Mouse (Mus musculus) spleen, embryonic (tissue): ENCODE measurements around the gene Col9a2.
"Not testable (repeated sequence)": the region's sequence is repeated elsewhere in the genome, so short reads cannot be mapped to it uniquely, and the experiment has no call there.

Source experiments
- CTCF ChIA-PET: fragments of 350-600 bp; sonication (Branson Sonifier 250); formaldehyde crosslinking; loops from one replicate; lab custom pipeline; 2022; lab: Charles Lee

The Col9a2 gene

GRCm38 (mm10) chr4:121018250-121018649, 20.9 kb upstream of the Col9a2 start:
- CTCF ChIA-PET, result no interaction called here

GRCm38 (mm10) chr4:121020040-121020790, 19.0 kb upstream of the Col9a2 start:
- CTCF ChIA-PET, result interaction anchor here (1.2 kb wide), 1 partner anchor 28 kb away, joined by 3 read pairs; no protein-coding TSS in a partner anchor

GRCm38 (mm10) chr4:121021911-121022310, 17.3 kb upstream of the Col9a2 start:
- CTCF ChIA-PET, result interaction anchor here (0.7 kb wide), 1 partner anchor 19 kb away, joined by 11 read pairs; no protein-coding TSS in a partner anchor

DNA sequence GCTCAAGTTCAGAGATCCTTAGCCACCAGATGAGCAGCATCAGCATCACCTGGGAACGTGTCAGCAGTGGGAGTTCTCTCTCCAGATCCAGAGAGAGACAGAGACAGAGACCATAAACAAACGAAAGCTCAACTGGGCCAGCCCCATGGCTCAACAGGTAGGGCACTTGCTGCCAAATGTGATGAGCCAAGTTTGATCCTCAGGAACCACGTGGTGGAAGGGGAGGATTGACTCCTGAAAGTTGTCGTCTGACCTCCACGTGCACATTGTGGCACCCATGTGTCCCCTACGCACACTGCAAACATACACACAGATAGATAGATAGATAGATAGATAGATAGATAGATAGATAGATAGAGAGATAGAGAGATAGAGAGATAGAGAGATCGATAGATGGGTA, 15.7 kb upstream of the Col9a2 start:
- CTCF ChIA-PET, result no interaction called here

GRCm38 (mm10) chr4:121023941-121024340, 15.2 kb upstream of the Col9a2 start:
- CTCF ChIA-PET, result interaction anchor here (0.6 kb wide), 1 partner anchor 244 kb away, joined by 3 read pairs; no protein-coding TSS in a partner anchor

DNA sequence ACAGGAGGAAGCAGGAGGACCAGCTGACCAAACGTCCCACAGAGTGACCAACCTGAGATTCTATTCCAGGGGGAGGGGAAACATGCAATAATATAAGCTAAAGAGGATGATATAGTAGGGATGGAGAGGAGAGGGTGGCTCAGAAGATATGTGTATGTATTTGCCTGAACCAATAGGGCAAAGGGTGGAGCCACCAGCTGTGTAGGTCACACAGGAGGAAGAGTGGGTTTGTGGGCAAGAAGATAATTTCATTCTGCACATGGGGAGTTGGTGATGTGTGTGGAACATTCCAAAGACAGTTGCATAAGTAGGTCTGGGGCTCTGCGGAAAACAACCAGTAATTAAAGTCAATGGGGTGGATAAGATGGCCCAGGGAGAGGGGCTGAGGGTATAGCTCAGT, 13.5 kb upstream of the Col9a2 start:
- CTCF ChIA-PET, result interaction anchor here (1.2 kb wide), 1 partner anchor 10 kb away, joined by 4 read pairs; no protein-coding TSS in a partner anchor

GRCm38 (mm10) chr4:121028146-121028545, 11.0 kb upstream of the Col9a2 start:
- CTCF ChIA-PET, result interaction anchor here (1.4 to 1.6 kb wide), 3 partner anchors 12 to 43 kb away, joined by 4 to 13 read pairs (median 8); no protein-coding TSS in a partner anchor

- CTCF ChIA-PET, result interaction anchor here (0.5 to 1.4 kb wide), 3 partner anchors 31 to 1997 kb away, joined by 4 to 5 read pairs (median 4); no protein-coding TSS in a partner anchor
These were observed 10.4 kb upstream of the Col9a2 start for GRCm38 (mm10) chr4:121028659-121029392.

DNA sequence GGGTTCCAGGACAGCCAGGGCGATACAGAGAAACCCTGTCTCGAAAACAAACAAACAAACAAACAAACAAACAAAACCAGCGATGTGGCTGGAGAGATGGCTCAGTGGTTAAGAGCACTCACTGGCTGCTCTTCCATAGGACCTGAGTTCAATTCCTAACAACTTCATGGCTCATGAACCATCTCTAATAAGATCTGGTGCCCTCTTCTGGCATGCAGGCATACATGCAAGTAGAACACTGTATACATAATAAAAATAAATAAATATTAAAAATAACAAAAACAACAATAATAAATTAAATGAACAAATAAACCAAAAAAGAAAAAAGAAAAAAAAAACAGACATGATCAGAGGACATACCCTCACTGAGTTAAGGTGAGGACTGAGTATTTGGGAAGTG, 9.6 kb upstream of the Col9a2 start:
- CTCF ChIA-PET, result interaction anchor here (0.6 to 1.4 kb wide), 2 partner anchors 44 to 133 kb away, joined by 4 read pairs; no protein-coding TSS in a partner anchor

DNA sequence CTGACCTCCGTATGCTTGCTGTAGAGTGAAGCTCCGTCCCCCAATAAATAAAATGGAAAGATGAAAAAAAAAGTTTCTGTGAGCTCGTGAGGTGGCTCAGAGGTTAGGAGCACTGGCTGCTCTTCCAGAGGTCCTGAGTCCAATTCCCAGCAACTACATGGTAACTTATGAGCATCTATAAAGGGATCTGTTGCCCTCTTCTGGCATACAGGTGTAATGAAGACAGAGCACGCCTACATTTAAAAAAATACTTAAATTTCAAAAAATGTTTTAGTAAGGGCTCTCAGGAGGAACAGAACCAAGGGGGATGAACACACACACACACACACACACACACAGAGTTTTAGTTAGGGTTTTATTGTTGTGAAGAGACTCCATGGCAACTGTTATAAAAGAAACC, 7.7 kb upstream of the Col9a2 start:
- CTCF ChIA-PET, result interaction anchor here (1.1 to 1.3 kb wide), 2 partner anchors 15 to 45 kb away, joined by 3 to 4 read pairs; no protein-coding TSS in a partner anchor

GRCm38 (mm10) chr4:121033006-121033405, 6.2 kb upstream of the Col9a2 start:
- CTCF ChIA-PET, result interaction anchor here (0.5 kb wide), 1 partner anchor 54 kb away, joined by 13 read pairs; no protein-coding TSS in a partner anchor

GRCm38 (mm10) chr4:121040323-121040722, 1.1 kb downstream of the Col9a2 start:
- CTCF ChIA-PET, result interaction anchor here (1.3 kb wide), 1 partner anchor 53 kb away, joined by 6 read pairs; no protein-coding TSS in a partner anchor

GRCm38 (mm10) chr4:121040897-121041671, 1.9 kb downstream of the Col9a2 start:
- CTCF ChIA-PET, result interaction anchor here (0.6 to 1.0 kb wide), 3 partner anchors 172 to 193 kb away, joined by 3 to 4 read pairs (median 3); no protein-coding TSS in a partner anchor

DNA sequence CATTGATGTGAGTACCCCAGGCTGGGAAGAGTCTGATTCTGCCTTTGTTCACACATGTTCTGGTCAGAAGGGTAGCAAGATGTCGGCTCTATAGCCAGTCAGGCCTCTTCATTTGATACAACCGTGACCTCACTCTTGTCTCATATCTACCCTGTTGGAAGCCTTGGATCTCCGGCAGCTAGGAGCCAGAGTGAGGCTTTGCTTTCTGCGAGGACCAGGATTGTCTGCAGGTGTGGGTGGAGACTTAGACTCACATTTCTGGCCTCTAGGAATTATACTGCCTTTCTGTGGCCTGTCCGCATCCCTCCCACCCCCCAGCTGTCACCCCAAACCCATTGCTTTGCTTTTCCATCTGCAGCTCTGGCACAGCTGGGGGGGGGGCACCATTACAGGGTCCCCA, 3.3 kb downstream of the Col9a2 start:
- CTCF ChIA-PET, result no interaction called here

GRCm38 (mm10) chr4:121042946-121043345, 3.8 kb downstream of the Col9a2 start:
- CTCF ChIA-PET, result no interaction called here

DNA sequence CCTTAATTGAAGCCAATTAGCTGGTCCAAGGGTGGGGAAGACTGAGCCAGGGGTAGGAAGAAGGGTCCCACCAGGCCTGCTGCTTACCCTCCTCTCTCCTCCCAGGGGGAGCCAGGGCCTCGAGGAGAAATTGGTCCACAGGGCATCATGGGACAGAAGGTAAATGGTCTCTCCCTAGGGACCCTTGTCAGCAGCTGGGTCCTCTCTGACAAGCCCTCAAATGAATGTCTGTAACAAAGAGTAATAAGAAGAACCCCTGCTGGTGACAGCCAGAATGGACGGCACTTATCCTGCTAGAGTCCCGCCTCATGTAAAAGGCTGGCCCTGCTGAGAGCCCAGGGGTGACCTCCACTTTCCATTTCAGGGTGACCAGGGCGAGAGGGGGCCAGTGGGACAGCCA, 12.7 kb downstream of the Col9a2 start:
- CTCF ChIA-PET, result no interaction called here

DNA sequence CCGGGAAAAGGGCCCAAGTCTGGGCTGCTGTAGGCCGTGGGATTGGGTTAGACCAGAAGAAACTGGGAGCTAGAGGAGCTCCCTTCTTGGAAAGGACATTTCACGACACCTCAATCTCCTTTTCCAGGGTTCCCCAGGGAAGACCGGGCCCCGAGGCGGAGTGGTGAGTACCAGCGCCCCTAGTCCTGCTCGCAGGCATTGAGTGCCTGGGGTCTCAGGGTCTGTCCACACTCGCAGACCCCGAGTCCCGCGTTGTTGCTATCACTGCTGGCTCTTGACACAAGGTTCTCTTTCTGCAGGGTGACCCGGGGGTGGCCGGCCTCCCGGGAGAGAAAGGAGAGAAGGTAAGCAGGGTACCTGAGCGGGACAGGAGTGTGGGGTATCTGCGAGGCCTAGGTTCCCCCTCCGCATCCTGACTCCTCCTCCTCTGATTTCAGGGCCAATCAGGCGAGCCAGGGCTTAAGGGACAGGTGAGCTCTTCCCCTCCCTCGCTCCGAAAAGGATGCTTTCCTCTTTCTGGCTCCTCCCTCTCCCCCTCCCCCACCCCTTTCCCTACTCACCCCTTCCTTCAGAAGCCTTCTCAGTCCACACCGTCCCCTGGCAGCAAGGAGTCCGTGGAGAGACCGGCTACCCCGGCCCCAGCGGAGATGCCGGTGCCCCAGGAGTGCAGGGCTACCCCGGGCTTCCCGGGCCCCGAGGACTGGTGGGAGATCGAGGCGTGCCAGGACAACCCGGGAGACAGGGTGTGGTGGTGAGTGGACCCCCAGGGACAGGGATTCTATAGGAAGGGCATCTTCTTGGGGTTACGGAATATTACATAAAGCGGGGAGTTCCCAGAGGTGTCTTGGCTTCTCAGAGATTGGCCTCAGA, 13.5 kb downstream of the Col9a2 start:
- CTCF ChIA-PET, result interaction anchor here (0.6 kb wide), 1 partner anchor 19 kb away, joined by 18 read pairs; no protein-coding TSS in a partner anchor

DNA sequence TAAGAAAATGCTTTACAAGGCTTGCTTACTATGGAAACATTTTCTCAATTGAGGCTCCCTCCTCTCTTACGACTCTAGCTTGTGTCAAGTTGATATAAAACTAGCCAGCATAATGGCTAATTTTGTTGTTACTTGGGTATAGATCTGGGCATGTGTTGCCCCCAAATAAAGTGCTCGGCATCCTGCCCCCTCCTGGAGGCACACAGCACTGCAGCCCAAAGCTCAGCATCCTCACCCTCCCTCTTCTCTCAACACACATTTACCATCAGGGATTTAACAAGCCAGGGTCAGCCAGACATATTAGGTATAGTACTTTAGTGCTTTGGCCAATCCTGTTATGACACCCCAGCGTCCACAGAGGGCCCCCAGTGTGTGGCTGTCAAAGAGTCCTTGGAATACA, 17.2 kb downstream of the Col9a2 start:
- CTCF ChIA-PET, result no interaction called here

DNA sequence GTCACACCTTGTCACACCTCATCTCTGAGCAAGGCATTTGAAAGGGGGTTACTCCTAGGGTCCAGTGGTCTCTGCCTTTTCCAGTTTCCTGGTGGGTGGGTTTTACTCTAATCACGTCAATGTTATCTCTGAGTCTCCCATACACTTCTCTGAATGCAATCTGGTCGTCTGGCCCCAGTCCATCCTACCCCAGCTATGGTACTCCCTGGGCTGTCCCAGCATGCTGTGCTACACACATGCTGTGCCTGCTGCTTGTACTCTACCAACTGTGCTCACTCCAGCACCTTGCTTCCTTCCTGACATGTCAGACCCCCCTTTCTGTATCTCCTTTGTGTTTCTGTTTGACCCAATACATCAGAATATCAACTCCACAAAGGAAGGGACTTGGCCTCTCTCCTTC, 17.8 kb downstream of the Col9a2 start:
- CTCF ChIA-PET, result no interaction called here

DNA sequence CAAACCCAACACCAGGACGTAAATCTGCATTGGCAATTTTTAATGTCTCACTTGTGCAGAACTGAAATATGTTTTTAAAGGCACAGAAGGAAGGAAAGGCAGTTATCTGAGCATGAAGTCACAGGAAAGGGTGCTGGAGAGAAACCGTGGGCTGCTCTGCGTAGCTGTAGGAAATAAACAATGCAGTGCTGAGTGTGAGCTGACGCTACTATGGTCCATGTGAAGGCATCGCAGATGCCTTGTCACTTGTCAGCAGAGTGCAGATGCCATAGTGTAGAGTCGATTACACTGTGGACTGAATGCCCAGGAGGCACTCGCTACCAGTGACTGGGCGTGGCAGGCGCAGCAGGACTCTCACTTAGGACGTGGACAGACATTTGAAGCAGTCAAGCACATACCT, 20.0 kb downstream of the Col9a2 start:
- CTCF ChIA-PET, result not testable (repeated sequence)
